Mouse (Mus musculus): ENCODE results near the gene Spdya. TPM values are rescaled to one million over a fixed set of nuclear protein-coding genes. Genes with fewer than 3 reads are reported as not detected.
A peak's percentile ranks its signal among the peaks of the same experiment; 100 is the strongest.
"Not testable (repeated sequence)": the region's sequence is repeated elsewhere in the genome, so short reads cannot be mapped to it uniquely, and the experiment has no call there.

Spdya gene
- polyA plus RNA-seq (2014; fragmentation: Nextera tagmentation; extraction: Ambion mirVana): 1.6 and 1.7 TPM in 2 replicates

DNA sequence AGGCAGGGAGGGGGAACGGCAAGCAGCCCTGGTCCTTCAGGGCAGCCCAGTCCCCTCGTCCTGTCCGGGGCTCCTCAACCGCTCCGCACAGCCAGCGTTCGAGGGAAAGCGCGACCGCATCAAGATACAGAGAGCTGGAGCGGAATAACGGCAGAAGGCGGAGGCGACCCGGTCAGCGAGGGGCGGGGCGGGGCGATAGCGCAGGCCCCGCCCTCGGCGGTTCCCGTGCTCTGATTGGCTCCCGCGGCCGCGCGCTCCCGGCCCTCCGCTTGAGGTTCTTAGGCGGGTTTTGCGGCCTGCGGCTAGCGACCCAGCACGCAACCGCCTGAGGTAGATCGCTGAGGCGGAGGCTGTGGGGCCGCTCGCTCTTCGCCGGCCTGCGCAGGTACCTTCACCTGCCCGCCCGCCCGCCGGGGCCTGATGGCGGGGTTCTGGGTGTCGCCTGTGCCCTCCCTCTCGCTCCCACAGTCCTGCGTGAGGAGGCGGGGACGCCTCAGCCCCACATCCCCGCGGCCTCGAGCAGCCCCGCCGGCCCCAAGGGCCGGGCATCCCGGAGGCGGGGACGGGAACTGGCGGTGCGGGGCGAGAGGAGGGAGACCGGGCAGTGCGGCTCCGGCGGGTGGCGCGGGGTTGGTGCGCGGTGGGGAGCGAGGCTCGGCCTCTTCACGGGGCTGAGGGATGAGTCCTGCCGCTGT, at the start of gene Spdya:
Gene Spdya, plus strand, starts transcription at position 305 of the 695 bp plus-strand sequence.
- Histone ChIP-seq H3K27me3 (ENCODE audit: control insufficient read depth, insufficient read depth, low read length) (peaks cover 37% of the 10 kb centered on the region), H3K4me1 (replicated peaks; ENCODE audit: control insufficient read depth, insufficient read depth, low read length) (no peaks in the 10 kb centered on the region), H3K36me3 (replicated peaks; ENCODE audit: control insufficient read depth, insufficient read depth) (no peaks in the 10 kb centered on the region), H3K4me3 (replicated peaks; ENCODE audit: low read length) (peak within 1 kb of the TSS; percentile 90), H3K4me2 (replicated peaks) (peak within 1 kb of the TSS; percentile 94), H3K27ac (peak within 1 kb of the TSS; percentile 68), H3K9me3 (ENCODE audit: control insufficient read depth, low read length) (no peaks in the 10 kb centered on the region), H3K9ac (peak within 1 kb of the TSS; percentile 84)
- ATAC-seq (ENCODE audit: low FRiP score) (peak; percentile 96), DNase-seq (ENCODE audit: low spot score) (peak; percentile 83)
- WGBS: under 1% methylated on average over 60 of the region's 78 CpGs

DNA sequence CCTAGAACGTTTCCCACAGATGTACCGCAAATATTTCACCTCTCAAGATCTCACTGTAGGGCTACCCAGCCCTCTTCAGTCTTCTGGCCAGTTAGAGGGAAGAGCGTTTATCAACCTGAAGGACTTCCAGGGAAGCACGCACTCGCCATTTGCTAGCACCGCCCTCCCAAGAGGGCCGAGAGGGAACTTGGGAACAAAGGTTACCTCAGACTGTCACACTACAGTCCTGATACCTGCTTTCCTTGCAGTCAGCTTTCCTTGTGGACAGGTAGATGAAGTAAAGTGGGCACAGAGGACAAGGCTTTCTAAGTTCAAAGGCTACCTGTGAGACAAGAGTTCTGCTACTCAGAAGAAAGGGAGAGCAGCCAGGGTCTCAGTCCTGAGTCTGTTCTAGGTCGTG, 45.0 kb upstream of the Spdya start:
- no peak for DNase-seq (ENCODE audit: low spot score)
- H3K4me1 ChIP-seq (replicated peaks; ENCODE audit: control insufficient read depth, insufficient read depth, low read length): no peaks in the 10 kb centered on the region
- peaks cover 9% of the 10 kb centered on the region for H3K36me3 ChIP-seq (replicated peaks; ENCODE audit: control insufficient read depth, insufficient read depth)
- no peak overlapping the region for H3K27ac ChIP-seq
- H3K9me3 ChIP-seq (ENCODE audit: control insufficient read depth, low read length): no peaks in the 10 kb centered on the region
- H3K4me3 ChIP-seq (replicated peaks; ENCODE audit: low read length): no peak overlapping the region
- no peak overlapping the region for H3K9ac ChIP-seq
- H3K4me2 ChIP-seq (replicated peaks): no peak overlapping the region
- no peak for ATAC-seq (ENCODE audit: low FRiP score)
- 93% methylated on average over 8 of the region's 8 CpGs for WGBS
- H3K27me3 ChIP-seq (ENCODE audit: control insufficient read depth, insufficient read depth, low read length): no peaks in the 10 kb centered on the region

DNA sequence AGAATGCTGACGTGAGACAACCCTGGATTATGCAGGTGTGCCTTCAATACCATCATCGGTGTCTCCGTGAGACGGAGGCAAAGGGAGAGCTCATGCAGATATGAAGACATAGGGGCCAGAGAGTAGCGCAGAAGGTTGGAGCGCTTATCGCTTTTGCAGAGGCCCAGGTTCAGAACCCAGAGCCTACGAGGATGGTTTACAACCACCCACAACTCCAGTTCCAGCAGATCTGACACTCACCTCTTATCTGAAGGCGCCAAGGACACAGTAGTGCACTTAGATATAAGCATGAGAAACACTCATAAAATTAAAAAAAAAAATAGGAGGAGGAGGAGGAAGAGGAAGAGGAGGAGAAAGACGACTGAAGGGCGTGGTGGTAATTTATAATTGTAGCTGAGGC, 41.6 kb upstream of the Spdya start:
- no peaks in the 10 kb centered on the region for H3K9me3 ChIP-seq (ENCODE audit: control insufficient read depth, low read length)
- no peak overlapping the region for H3K4me2 ChIP-seq (replicated peaks)
- H3K4me3 ChIP-seq (replicated peaks; ENCODE audit: low read length): no peak overlapping the region
- H3K4me1 ChIP-seq (replicated peaks; ENCODE audit: control insufficient read depth, insufficient read depth, low read length): no peaks in the 10 kb centered on the region
- 95% methylated on average over 11 of the region's 11 CpGs for WGBS
- no peaks in the 10 kb centered on the region for H3K27me3 ChIP-seq (ENCODE audit: control insufficient read depth, insufficient read depth, low read length)
- no peak overlapping the region for H3K9ac ChIP-seq
- DNase-seq (ENCODE audit: low spot score) (no peak), ATAC-seq (ENCODE audit: low FRiP score) (no peak)
- H3K27ac ChIP-seq: no peak overlapping the region
- H3K36me3 ChIP-seq (replicated peaks; ENCODE audit: control insufficient read depth, insufficient read depth): peaks cover 9% of the 10 kb centered on the region; the same call in 1 of the 2 replicates

DNA sequence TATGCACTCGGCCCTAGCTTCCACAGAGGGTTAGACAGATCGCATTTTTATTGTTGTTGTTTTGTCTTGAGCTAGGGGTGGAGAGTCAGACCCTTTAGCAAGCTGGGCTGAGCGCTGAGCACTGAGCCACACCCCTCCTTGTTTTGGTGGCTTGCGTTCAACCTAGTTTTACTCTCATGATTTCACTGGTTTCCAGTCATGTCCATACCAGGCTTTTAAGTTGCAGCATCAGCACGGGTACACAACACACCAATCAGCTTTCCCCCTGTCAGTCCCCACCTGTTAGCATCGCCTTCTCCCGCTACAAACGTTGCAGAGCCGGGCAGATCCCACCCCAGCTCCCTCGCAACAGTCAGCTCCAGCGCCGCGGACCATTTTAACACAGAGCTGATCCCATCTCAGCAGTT, 25.6 kb upstream of the Spdya start:
- ATAC-seq (ENCODE audit: low FRiP score) (0 out of 2 replicates have a peak, but pooled peaks have one; percentile 1), DNase-seq (ENCODE audit: low spot score) (no peak)
- H3K4me2 ChIP-seq (replicated peaks): peak overlapping the region; percentile 70
- H3K36me3 ChIP-seq (replicated peaks; ENCODE audit: control insufficient read depth, insufficient read depth): no peaks in the 10 kb centered on the region
- H3K9me3 ChIP-seq (ENCODE audit: control insufficient read depth, low read length): no peaks in the 10 kb centered on the region
- H3K4me3 ChIP-seq (replicated peaks; ENCODE audit: low read length): peak overlapping the region; percentile 49
- H3K27me3 ChIP-seq (ENCODE audit: control insufficient read depth, insufficient read depth, low read length): no peaks in the 10 kb centered on the region
- H3K9ac ChIP-seq: peak overlapping the region; percentile 70
- H3K27ac ChIP-seq: no peak overlapping the region
- under 1% methylated on average over 13 of the region's 13 CpGs for WGBS
- H3K4me1 ChIP-seq (replicated peaks; ENCODE audit: control insufficient read depth, insufficient read depth, low read length): no peaks in the 10 kb centered on the region; the same call in 1 of the 2 replicates

DNA sequence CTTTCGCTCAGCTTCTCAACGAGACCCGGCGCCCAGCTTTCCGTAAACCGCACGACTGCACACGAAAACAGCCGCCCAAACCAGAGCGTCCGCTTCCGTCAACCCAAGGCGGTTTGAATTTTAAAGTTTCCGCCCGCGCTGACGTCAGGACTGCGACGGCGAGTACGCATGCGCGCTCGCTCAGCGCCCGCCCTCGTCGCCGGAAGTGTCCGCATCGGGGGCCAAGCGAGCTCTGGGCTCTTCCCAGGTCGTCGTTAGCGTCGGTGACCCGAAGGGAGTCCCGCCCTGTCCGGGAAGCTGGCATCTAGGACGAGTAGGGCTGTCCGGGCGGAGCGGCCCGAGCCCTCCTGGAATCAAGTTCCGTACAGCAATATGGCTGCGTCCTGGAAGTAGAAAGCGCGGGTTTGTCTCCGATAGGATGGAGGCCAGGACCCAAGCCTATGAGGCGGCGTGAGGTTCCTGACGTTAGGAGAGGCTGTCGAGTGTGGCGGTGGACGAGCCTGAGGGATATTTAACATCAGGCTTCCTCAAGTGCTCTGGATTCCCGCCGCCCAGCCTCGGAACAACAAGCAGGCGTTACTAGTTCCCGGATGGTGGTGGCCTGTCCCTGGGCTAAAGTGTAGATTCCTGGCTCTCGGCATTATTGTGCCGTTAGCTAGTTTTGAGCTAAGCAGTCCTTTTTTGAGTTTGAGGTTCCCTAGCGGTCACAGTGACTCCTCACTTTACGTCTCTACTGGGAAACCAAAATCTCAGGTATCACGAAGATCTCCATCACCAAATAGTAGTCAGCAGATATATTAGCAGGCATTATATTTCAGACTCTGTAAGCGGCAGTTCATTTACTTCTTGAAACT, 24.9 kb upstream of the Spdya start, which contains the start of gene Ndc80:
Gene Ndc80, minus strand, starts transcription at position 147 of the 854 bp plus-strand sequence.
- Histone ChIP-seq H3K27me3 (ENCODE audit: control insufficient read depth, insufficient read depth, low read length) (no peaks in the 10 kb centered on the region), H3K36me3 (replicated peaks; ENCODE audit: control insufficient read depth, insufficient read depth) (no peaks in the 10 kb centered on the region), H3K4me3 (replicated peaks; ENCODE audit: low read length) (peak within 1 kb of the TSS; percentile 49), H3K9ac (peak within 1 kb of the TSS; percentile 70), H3K4me2 (replicated peaks) (peak within 1 kb of the TSS; percentile 70), H3K9me3 (ENCODE audit: control insufficient read depth, low read length) (no peaks in the 10 kb centered on the region), H3K27ac (peak within 1 kb of the TSS; percentile 98), H3K4me1 (replicated peaks; ENCODE audit: control insufficient read depth, insufficient read depth, low read length) (no peaks in the 10 kb centered on the region; the same call in 1 of the 2 replicates)
- WGBS: under 1% methylated on average over 66 of the region's 66 CpGs
- peak; percentile 99 for ATAC-seq (ENCODE audit: low FRiP score)
- peak; percentile 91 for DNase-seq (ENCODE audit: low spot score)

DNA sequence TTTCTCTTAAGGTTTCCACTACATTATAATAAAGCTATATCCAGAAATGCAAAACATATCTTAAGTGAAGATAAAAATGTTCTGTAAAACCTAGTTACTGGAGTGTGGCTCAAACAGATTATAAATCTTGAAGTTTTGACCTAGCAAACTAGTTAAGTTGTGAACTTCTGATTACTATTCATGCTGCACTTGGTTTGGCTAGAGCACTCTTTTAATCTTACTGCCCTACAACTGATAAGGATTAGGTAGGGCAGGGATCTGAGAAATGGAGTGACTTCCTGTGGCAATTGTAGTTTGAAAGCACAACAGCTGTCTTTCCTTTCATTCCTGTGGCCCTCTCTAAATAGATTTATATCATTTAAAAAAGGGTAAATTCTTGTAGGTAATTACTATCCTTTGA, 23.8 kb upstream of the Spdya start:
- H3K4me2 ChIP-seq (replicated peaks): no peak overlapping the region
- no peaks in the 10 kb centered on the region for H3K27me3 ChIP-seq (ENCODE audit: control insufficient read depth, insufficient read depth, low read length)
- H3K4me3 ChIP-seq (replicated peaks; ENCODE audit: low read length): no peak overlapping the region
- H3K27ac ChIP-seq: no peak overlapping the region
- H3K36me3 ChIP-seq (replicated peaks; ENCODE audit: control insufficient read depth, insufficient read depth): no peaks in the 10 kb centered on the region
- H3K9me3 ChIP-seq (ENCODE audit: control insufficient read depth, low read length): no peaks in the 10 kb centered on the region
- ATAC-seq (ENCODE audit: low FRiP score) (no peak), DNase-seq (ENCODE audit: low spot score) (no peak)
- H3K9ac ChIP-seq: no peak overlapping the region
- no peaks in the 10 kb centered on the region; the same call in 1 of the 2 replicates for H3K4me1 ChIP-seq (replicated peaks; ENCODE audit: control insufficient read depth, insufficient read depth, low read length)

DNA sequence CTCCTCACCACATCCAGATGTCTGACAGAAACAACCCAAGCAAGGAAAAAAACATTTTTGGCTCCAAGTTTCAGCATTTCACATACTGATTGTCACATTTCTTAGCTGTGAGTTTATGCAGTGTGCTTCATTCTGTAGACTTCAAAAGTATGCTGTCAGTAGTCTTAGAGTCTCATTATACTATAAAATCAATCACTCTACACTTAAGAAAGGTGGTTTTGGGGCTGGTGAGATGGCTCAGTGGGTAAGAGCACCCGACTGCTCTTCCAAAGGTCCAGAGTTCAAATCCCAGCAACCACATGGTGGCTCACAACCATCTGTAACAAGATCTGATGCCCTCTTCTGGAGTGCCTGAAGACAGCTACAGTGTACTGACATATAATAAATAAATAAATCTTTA, 16.3 kb upstream of the Spdya start:
- not testable (repeated sequence) for DNase-seq (ENCODE audit: low spot score); H3K9ac ChIP-seq; H3K36me3 ChIP-seq (replicated peaks; ENCODE audit: control insufficient read depth, insufficient read depth); H3K4me1 ChIP-seq (replicated peaks; ENCODE audit: control insufficient read depth, insufficient read depth, low read length); H3K4me3 ChIP-seq (replicated peaks; ENCODE audit: low read length); H3K27ac ChIP-seq; H3K4me2 ChIP-seq (replicated peaks); ATAC-seq (ENCODE audit: low FRiP score); H3K27me3 ChIP-seq (ENCODE audit: control insufficient read depth, insufficient read depth, low read length); H3K9me3 ChIP-seq (ENCODE audit: control insufficient read depth, low read length)
- WGBS: 67% methylated on average over 1 of the region's 1 CpGs

DNA sequence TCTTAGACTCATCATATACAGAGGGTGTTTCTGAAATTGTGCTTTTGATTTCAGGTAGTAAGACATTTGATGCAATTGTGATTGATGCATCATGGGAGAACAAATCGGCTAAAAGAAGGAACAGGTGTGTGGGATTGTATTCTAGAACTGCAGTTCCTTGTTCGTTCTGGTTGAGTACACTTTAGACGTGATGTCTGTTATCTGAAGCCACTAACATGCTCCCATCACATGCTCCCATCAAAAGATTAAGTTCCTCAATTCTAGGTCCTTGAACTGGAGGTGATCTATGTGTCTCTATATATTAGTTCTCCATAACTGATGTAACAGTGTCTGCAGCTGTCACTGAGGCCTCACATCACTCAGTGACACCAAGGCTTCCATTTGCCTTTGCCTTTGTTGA, 14.7 kb upstream of the Spdya start:
- Histone ChIP-seq H3K9ac (no peak overlapping the region), H3K4me2 (replicated peaks) (no peak overlapping the region), H3K27me3 (ENCODE audit: control insufficient read depth, insufficient read depth, low read length) (no peaks in the 10 kb centered on the region), H3K27ac (no peak overlapping the region), H3K36me3 (replicated peaks; ENCODE audit: control insufficient read depth, insufficient read depth) (no peaks in the 10 kb centered on the region), H3K4me1 (replicated peaks; ENCODE audit: control insufficient read depth, insufficient read depth, low read length) (no peaks in the 10 kb centered on the region), H3K9me3 (ENCODE audit: control insufficient read depth, low read length) (no peaks in the 10 kb centered on the region), H3K4me3 (replicated peaks; ENCODE audit: low read length) (no peak overlapping the region)
- no peak for ATAC-seq (ENCODE audit: low FRiP score)
- no peak for DNase-seq (ENCODE audit: low spot score)
- 91% methylated on average over 3 of the region's 3 CpGs for WGBS

DNA sequence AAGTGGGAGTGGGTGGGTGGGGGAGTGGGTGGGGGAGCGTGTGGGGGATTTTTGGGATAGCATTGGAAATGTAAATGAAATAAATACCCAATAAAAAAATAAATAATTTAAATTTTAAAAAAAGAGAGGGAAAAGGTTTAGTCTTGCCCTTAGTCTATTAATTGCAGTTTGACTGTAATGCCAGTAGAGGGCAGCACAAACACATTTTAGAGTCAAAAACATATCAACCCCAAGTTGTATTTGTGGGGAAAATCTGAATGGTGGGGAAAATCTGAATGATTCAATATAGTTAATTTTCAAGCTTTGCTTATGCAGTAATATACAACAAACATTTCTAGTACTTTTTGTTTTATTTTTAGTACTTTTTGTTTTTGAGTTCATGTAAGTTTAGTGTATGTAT, 3.3 kb upstream of the Spdya start:
- Histone ChIP-seq H3K9ac (no peak overlapping the region), H3K27ac (no peak overlapping the region), H3K36me3 (replicated peaks; ENCODE audit: control insufficient read depth, insufficient read depth) (no peaks in the 10 kb centered on the region), H3K4me2 (replicated peaks) (no peak overlapping the region), H3K9me3 (ENCODE audit: control insufficient read depth, low read length) (no peaks in the 10 kb centered on the region), H3K27me3 (ENCODE audit: control insufficient read depth, insufficient read depth, low read length) (peaks cover 24% of the 10 kb centered on the region), H3K4me1 (replicated peaks; ENCODE audit: control insufficient read depth, insufficient read depth, low read length) (no peaks in the 10 kb centered on the region), H3K4me3 (replicated peaks; ENCODE audit: low read length) (no peak overlapping the region)
- DNase-seq (ENCODE audit: low spot score): peak; percentile 69
- ATAC-seq (ENCODE audit: low FRiP score): no peak
- 0% methylated on average over 1 of the region's 1 CpGs for WGBS
